Mouse (Mus musculus): ENCODE data around the gene Mcur1. TPM values are rescaled to one million over a fixed set of nuclear protein-coding genes. Genes with fewer than 3 reads are reported as not detected.
A peak's percentile ranks its signal among the peaks of the same experiment; 100 is the strongest.

Mcur1 gene
- polyA plus RNA-seq, 1 experiment from 2014 or later = 13.9 TPM

- no peaks in the 10 kb centered on the region for H3K4me1 ChIP-seq (ENCODE audit: control insufficient read depth, insufficient read depth, low read length)
- 9% methylated on average over 18 of the region's 18 CpGs for WGBS
- peak overlapping the region; percentile 63 for H3K4me3 ChIP-seq (ENCODE audit: low read depth, low read length)
- ATAC-seq (ENCODE audit: insufficient number of reproducible peaks, low FRiP score, low TSS enrichment, low read depth) = no peak
- peak overlapping the region; percentile 85 for H3K27ac ChIP-seq (replicated peaks; ENCODE audit: low read depth, low read length)
- H3K4me2 ChIP-seq (ENCODE audit: low read depth, severe bottlenecking) = peak overlapping the region; percentile 84
- DNase-seq (ENCODE audit: low spot score) = peak; percentile 46
- no peaks in the 10 kb centered on the region for H3K9me3 ChIP-seq (ENCODE audit: control insufficient read depth, low read length)
- peak overlapping the region; percentile 85; the same call in 1 of the 2 replicates for H3K9ac ChIP-seq (ENCODE audit: low read length)
- no peaks in the 10 kb centered on the region for H3K36me3 ChIP-seq (ENCODE audit: control insufficient read depth, insufficient read depth, low read length)
- no peaks in the 10 kb centered on the region for H3K27me3 ChIP-seq (ENCODE audit: control insufficient read depth, insufficient read depth, low read length)
Measured at GRCm38 (mm10) chr13:43560458-43561411, 744 bp upstream of the Mcur1 start.

DNA sequence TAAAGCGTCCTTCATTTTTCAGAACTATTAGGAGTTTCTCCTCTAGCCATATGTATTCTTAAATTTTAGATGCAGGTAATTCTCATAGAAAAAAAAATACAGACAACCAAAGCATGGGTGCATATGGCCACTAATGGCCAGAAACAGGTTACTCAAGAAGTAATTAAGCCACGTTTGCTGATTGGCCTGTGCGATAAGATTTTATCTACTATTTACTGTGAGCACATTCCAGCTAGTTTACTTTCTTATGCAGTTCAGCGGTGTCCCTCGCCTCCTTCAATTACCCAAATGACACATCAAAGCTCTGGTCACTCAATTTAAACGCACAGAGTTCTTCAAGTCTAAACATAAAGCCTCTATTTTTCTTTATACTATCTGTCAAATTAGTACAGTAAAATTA lies 1.0 kb downstream of the Mcur1 start:
- H3K27me3 ChIP-seq (ENCODE audit: control insufficient read depth, insufficient read depth, low read length) = no peaks in the 10 kb centered on the region
- H3K27ac ChIP-seq (replicated peaks; ENCODE audit: low read depth, low read length) = no peak overlapping the region
- no peak for DNase-seq (ENCODE audit: low spot score)

GRCm38 (mm10) chr13:43558357-43558756 lies 1.6 kb downstream of the Mcur1 start:
- Histone ChIP-seq H3K4me2 (ENCODE audit: low read depth, severe bottlenecking) (peak overlapping the region; percentile 84; the same call in 1 of the 2 replicates), H3K36me3 (ENCODE audit: control insufficient read depth, insufficient read depth, low read length) (no peaks in the 10 kb centered on the region; the same call in 1 of the 2 replicates), H3K4me1 (ENCODE audit: control insufficient read depth, insufficient read depth, low read length) (no peaks in the 10 kb centered on the region), H3K4me3 (ENCODE audit: low read depth, low read length) (no peak overlapping the region), H3K9me3 (ENCODE audit: control insufficient read depth, low read length) (no peaks in the 10 kb centered on the region), H3K27ac (replicated peaks; ENCODE audit: low read depth, low read length) (no peak overlapping the region), H3K9ac (ENCODE audit: low read length) (no peak overlapping the region), H3K27me3 (ENCODE audit: control insufficient read depth, insufficient read depth, low read length) (no peaks in the 10 kb centered on the region)
- WGBS = 74% methylated on average over 6 of the region's 6 CpGs
- no peak for DNase-seq (ENCODE audit: low spot score)
- no peak for ATAC-seq (ENCODE audit: insufficient number of reproducible peaks, low FRiP score, low TSS enrichment, low read depth)

More for the DNA sequence above, 1.0 kb downstream of the Mcur1 start:
- H3K9ac ChIP-seq (ENCODE audit: low read length) = no peak overlapping the region
- H3K36me3 ChIP-seq (ENCODE audit: control insufficient read depth, insufficient read depth, low read length) = no peaks in the 10 kb centered on the region; the same call in 1 of the 2 replicates
- H3K9me3 ChIP-seq (ENCODE audit: control insufficient read depth, low read length) = no peaks in the 10 kb centered on the region
- ATAC-seq (ENCODE audit: insufficient number of reproducible peaks, low FRiP score, low TSS enrichment, low read depth) = no peak
- WGBS = 26% methylated on average over 6 of the region's 6 CpGs
- no peaks in the 10 kb centered on the region for H3K4me1 ChIP-seq (ENCODE audit: control insufficient read depth, insufficient read depth, low read length)
- peak overlapping the region; percentile 84 for H3K4me2 ChIP-seq (ENCODE audit: low read depth, severe bottlenecking)
- H3K4me3 ChIP-seq (ENCODE audit: low read depth, low read length) = peak overlapping the region; percentile 63

GRCm38 (mm10) chr13:43556913-43557542 lies 3.0 kb downstream of the Mcur1 start:
- Histone ChIP-seq H3K27me3 (ENCODE audit: control insufficient read depth, insufficient read depth, low read length) (no peaks in the 10 kb centered on the region), H3K9me3 (ENCODE audit: control insufficient read depth, low read length) (no peaks in the 10 kb centered on the region), H3K4me3 (ENCODE audit: low read depth, low read length) (no peak overlapping the region), H3K9ac (ENCODE audit: low read length) (no peak overlapping the region), H3K4me2 (ENCODE audit: low read depth, severe bottlenecking) (no peak overlapping the region), H3K36me3 (ENCODE audit: control insufficient read depth, insufficient read depth, low read length) (no peaks in the 10 kb centered on the region; the same call in 1 of the 2 replicates), H3K4me1 (ENCODE audit: control insufficient read depth, insufficient read depth, low read length) (no peaks in the 10 kb centered on the region), H3K27ac (replicated peaks; ENCODE audit: low read depth, low read length) (no peak overlapping the region)
- no peak for DNase-seq (ENCODE audit: low spot score)
- 89% methylated on average over 9 of the region's 9 CpGs for WGBS
- no peak for ATAC-seq (ENCODE audit: insufficient number of reproducible peaks, low FRiP score, low TSS enrichment, low read depth)

DNA sequence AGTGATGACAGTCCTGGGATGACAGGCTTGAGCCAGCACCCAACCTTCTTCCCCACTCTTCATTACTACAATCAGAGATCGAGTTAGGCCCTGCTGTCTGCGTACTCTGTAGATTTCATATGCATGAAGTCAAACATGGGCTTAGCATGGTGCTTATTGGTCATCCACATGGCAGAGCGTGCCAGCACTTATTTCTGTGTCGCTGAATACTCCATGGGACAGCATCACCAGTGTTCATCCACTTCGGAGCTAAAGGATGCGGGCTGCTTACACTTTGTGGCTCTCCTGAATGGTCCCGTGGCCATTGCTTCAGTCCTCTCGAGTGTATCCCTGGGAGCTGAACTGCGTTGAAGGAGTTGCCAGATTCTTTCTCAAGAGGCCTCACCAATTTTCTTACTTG lies 4.7 kb downstream of the Mcur1 start:
- no peak overlapping the region for H3K27ac ChIP-seq (replicated peaks; ENCODE audit: low read depth, low read length)
- 95% methylated on average over 9 of the region's 9 CpGs for WGBS
- H3K9ac ChIP-seq (ENCODE audit: low read length) = no peak overlapping the region
- H3K9me3 ChIP-seq (ENCODE audit: control insufficient read depth, low read length) = no peaks in the 10 kb centered on the region
- H3K4me1 ChIP-seq (ENCODE audit: control insufficient read depth, insufficient read depth, low read length) = no peaks in the 10 kb centered on the region
- no peak overlapping the region for H3K4me2 ChIP-seq (ENCODE audit: low read depth, severe bottlenecking)
- no peak for DNase-seq (ENCODE audit: low spot score)
- peaks cover 4% of the 10 kb centered on the region for H3K36me3 ChIP-seq (ENCODE audit: control insufficient read depth, insufficient read depth, low read length)
- ATAC-seq (ENCODE audit: insufficient number of reproducible peaks, low FRiP score, low TSS enrichment, low read depth) = no peak
- H3K27me3 ChIP-seq (ENCODE audit: control insufficient read depth, insufficient read depth, low read length) = no peaks in the 10 kb centered on the region
- no peak overlapping the region for H3K4me3 ChIP-seq (ENCODE audit: low read depth, low read length)

- Histone ChIP-seq H3K27me3 (ENCODE audit: control insufficient read depth, insufficient read depth, low read length) (no peaks in the 10 kb centered on the region), H3K4me2 (ENCODE audit: low read depth, severe bottlenecking) (no peak overlapping the region), H3K27ac (replicated peaks; ENCODE audit: low read depth, low read length) (no peak overlapping the region), H3K4me3 (ENCODE audit: low read depth, low read length) (no peak overlapping the region), H3K36me3 (ENCODE audit: control insufficient read depth, insufficient read depth, low read length) (peaks cover 8% of the 10 kb centered on the region), H3K9ac (ENCODE audit: low read length) (no peak overlapping the region), H3K9me3 (ENCODE audit: control insufficient read depth, low read length) (no peaks in the 10 kb centered on the region; the same call in 1 of the 2 replicates), H3K4me1 (ENCODE audit: control insufficient read depth, insufficient read depth, low read length) (no peaks in the 10 kb centered on the region)
- WGBS = 88% methylated on average over 7 of the region's 7 CpGs
- no peak for DNase-seq (ENCODE audit: low spot score)
- no peak for ATAC-seq (ENCODE audit: insufficient number of reproducible peaks, low FRiP score, low TSS enrichment, low read depth)
Measured at GRCm38 (mm10) chr13:43554827-43555226, 5.2 kb downstream of the Mcur1 start.

DNA sequence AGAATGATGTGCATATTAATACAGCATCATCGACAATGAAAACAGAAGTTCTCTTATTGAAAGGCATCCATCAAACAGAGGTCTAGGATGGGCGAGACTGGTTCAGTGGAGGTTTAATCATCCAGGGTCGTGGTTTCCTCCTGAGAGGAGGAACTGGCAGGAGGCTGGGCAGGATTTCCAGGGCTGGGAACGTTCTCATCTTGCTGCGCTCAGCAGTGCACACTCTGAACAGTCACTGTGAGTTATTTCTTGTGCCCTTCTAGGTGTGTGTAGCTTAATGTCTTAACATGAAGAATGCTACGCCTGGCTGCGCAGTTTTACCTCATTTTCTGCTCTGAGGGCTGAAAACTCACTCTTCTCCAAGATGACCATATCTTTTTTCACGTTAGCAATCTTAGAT lies 9.3 kb downstream of the Mcur1 start:
- no peak for ATAC-seq (ENCODE audit: insufficient number of reproducible peaks, low FRiP score, low TSS enrichment, low read depth)
- no peaks in the 10 kb centered on the region for H3K27me3 ChIP-seq (ENCODE audit: control insufficient read depth, insufficient read depth, low read length)

DNA sequence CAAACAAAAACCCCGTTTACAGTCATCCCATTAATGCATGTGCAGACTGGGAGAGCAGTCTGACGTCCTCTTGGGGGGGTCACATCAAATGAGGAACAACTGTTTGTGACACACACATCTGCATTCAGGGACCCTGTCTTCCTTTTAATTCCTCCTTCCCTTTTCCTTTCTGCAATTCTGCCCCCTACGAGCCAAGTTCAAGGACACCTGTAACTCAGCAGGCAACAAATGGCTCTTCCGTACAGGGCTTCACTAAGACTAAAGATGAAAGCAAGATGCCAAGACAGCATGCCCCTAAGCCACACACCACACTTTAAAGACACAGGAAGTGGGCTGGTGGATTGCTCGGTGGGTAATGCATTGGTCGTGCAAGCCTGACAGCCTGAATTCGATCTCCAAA lies 10.1 kb downstream of the Mcur1 start:
- Histone ChIP-seq H3K4me2 (ENCODE audit: low read depth, severe bottlenecking) (no peak overlapping the region), H3K36me3 (ENCODE audit: control insufficient read depth, insufficient read depth, low read length) (peaks cover 10% of the 10 kb centered on the region), H3K27ac (replicated peaks; ENCODE audit: low read depth, low read length) (no peak overlapping the region), H3K27me3 (ENCODE audit: control insufficient read depth, insufficient read depth, low read length) (no peaks in the 10 kb centered on the region), H3K4me1 (ENCODE audit: control insufficient read depth, insufficient read depth, low read length) (no peaks in the 10 kb centered on the region), H3K9ac (ENCODE audit: low read length) (no peak overlapping the region), H3K9me3 (ENCODE audit: control insufficient read depth, low read length) (no peaks in the 10 kb centered on the region; the same call in 1 of the 2 replicates), H3K4me3 (ENCODE audit: low read depth, low read length) (no peak overlapping the region)
- no peak for ATAC-seq (ENCODE audit: insufficient number of reproducible peaks, low FRiP score, low TSS enrichment, low read depth)
- 82% methylated on average over 7 of the region's 7 CpGs for WGBS
- no peak for DNase-seq (ENCODE audit: low spot score)

More for the DNA sequence above, 9.3 kb downstream of the Mcur1 start:
- no peak overlapping the region for H3K9ac ChIP-seq (ENCODE audit: low read length)
- peaks cover 8% of the 10 kb centered on the region for H3K36me3 ChIP-seq (ENCODE audit: control insufficient read depth, insufficient read depth, low read length)
- DNase-seq (ENCODE audit: low spot score) = no peak
- no peaks in the 10 kb centered on the region for H3K4me1 ChIP-seq (ENCODE audit: control insufficient read depth, insufficient read depth, low read length)
- 89% methylated on average over 8 of the region's 8 CpGs for WGBS
- H3K27ac ChIP-seq (replicated peaks; ENCODE audit: low read depth, low read length) = no peak overlapping the region
- no peaks in the 10 kb centered on the region; the same call in 1 of the 2 replicates for H3K9me3 ChIP-seq (ENCODE audit: control insufficient read depth, low read length)
- no peak overlapping the region for H3K4me2 ChIP-seq (ENCODE audit: low read depth, severe bottlenecking)
- no peak overlapping the region for H3K4me3 ChIP-seq (ENCODE audit: low read depth, low read length)

Measured in limb, embryonic 11.5 days (tissue).